Mouse (Mus musculus) embryo, embryonic 10 days (tissue): ENCODE results near the gene P2rx7.
A peak's percentile ranks its signal among the peaks of the same experiment; 100 is the strongest.

Experiments
- DNase-seq: peaks from one replicate; pipeline ENCODE4 v3.0.0-alpha.2; 2015; ENCODE audit warnings: low spot score

The P2rx7 gene

DNA sequence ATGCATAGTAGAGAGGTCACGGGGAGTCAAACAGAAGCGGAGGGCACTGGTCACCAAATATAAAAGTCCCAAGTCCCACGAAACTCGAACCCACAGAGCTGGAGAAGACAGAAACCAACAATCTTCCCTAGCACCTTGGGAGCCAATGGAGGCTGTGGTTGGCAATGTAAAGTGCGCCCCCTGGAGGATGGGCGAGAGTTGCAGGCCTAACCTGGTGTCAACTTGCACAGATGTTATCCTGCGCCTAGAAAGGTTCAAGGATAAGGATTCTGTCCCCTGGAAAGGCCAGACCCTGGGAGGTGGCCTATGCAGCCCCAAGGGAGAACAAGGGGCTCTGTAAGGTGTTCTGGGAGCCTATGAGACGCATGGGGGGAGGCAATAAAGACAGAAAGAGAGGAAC is 87.6 kb downstream of the P2rx7 start:
- peak; percentile 71 for DNase-seq

GRCm38 (mm10) chr5:122731991-122732673 is 88.4 kb downstream of the P2rx7 start:
- DNase-seq: peak; percentile 62

DNA sequence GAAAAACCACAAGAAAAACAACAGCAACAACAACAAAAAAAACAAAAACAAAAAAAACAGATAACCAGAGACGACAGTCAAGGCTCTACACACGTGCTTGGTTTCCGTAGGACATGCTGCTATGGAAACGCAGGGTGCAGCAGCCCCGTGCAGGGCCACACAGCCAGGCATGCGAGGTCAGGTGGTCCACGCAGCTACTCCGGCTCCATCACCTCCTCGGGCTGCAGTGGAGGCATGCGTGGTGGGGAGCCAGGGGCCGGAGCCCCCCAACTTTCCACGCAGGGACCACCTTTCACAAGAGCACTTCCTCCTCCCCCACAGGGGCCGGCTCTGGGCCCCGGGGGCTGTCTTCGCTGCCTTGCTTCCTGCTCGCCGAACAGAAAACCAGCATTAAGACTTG is 90.2 kb downstream of the P2rx7 start:
- DNase-seq: no peak

- DNase-seq: no peak
Observed at GRCm38 (mm10) chr5:122735853-122736252, 92.1 kb downstream of the P2rx7 start.

DNA sequence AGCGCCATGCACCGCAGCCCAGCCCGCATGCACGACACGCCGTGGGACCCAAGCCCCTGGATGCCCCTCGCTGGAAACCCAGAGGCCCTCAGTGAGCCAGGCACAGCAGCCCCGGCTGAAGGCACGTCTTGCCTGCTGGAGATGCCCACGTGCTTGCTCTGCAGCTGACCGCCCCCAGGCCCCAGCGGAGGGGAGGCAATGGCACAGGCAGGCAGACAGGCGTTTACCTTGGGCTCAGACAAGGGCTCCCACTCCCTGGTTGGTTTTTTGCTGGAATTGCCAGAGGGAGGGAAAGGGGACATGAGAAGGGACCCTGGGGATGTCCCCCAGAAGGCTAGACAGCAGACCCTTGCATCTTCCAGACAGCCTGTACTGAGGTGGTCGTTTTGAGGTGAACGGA is 93.0 kb downstream of the P2rx7 start:
- no peak for DNase-seq
